ENCODE assay signal across 16 mouse cellular contexts in the genomic region with DNA sequence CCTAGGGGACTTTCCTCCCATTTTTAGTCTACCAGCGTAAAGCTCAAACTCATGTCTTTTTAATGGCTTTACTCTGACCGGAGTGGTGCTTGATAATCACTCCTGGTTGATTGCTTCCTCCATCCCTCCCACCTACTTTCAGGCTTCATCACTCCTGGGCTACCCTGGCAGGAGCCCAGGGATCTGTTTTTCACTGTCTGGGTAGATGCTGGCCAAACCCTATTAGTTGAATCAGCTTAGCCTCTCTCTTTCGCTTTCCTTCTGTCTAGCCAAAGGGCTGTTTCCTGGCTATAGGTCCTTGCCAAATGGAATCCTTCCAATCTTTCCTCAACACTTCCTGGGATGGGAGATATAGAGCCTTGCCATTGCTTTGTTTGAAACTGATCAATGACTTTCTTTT. TPM values are rescaled to one million over a fixed set of nuclear protein-coding genes. Genes with fewer than 3 reads are reported as not detected.
DNase-seq lines count a peak whose midpoint lies in the region; ATAC-seq and TF ChIP-seq lines count a peak whose summit lies in the region.
"Had no signal": no experiment of that assay in that cellular context is flagged by ENCODE, and none has a peak within 500 bp of the region (broad histone marks: within the 10 kb centered on the region; RNA-seq: fewer than 3 reads in every experiment).

No protein-coding gene starts in this region.

- no peak for TF ChIP-seq POLR2A in lung, adult 2 months (IDR thresholded peaks at IDR 0.05; ENCODE audit: borderline replicate concordance, extremely low read depth, low read depth, low read length)

- H3K36me3 ChIP-seq in heart, embryonic 11.5 days (ENCODE audit: control insufficient read depth, insufficient read depth, low read length), result no peaks in the 10 kb centered on the region
- H3K36me3 ChIP-seq in lung, embryonic 16.5 days (ENCODE audit: control insufficient read depth, insufficient read depth, low read length), result no peaks in the 10 kb centered on the region
- no peaks in the 10 kb centered on the region for H3K36me3 ChIP-seq in intestine, embryonic 16.5 days (ENCODE audit: control insufficient read depth, insufficient read depth, low read length)
- H3K36me3 ChIP-seq: hindbrain, embryonic 12.5 days; neural tube, embryonic 13.5 days had no signal

- H3K4me3 ChIP-seq in heart, embryonic 11.5 days (ENCODE audit: low read depth, low read length), result no peak overlapping the region
- no peak overlapping the region for H3K4me3 ChIP-seq in lung, embryonic 16.5 days (ENCODE audit: low read length)
- H3K4me3 ChIP-seq in lung, adult 2 months (replicated peaks; ENCODE audit: extremely low read depth, low read depth, low read length), result no peak overlapping the region
- H3K4me3 ChIP-seq in intestine, embryonic 16.5 days (ENCODE audit: low read length), result no peak overlapping the region
- H3K4me3 ChIP-seq: hindbrain, embryonic 12.5 days; neural tube, embryonic 13.5 days had no signal

- no peaks in the 10 kb centered on the region for H3K27me3 ChIP-seq in heart, embryonic 11.5 days (ENCODE audit: control insufficient read depth, insufficient read depth, low read length)
- no peaks in the 10 kb centered on the region for H3K27me3 ChIP-seq in lung, embryonic 16.5 days (ENCODE audit: control insufficient read depth, insufficient read depth, low read depth, low read length)
- H3K27me3 ChIP-seq in intestine, embryonic 16.5 days (replicated peaks; ENCODE audit: control insufficient read depth, insufficient read depth, low read length), result no peaks in the 10 kb centered on the region
- H3K27me3 ChIP-seq: hindbrain, embryonic 12.5 days; neural tube, embryonic 13.5 days had no signal

- H3K9ac ChIP-seq in heart, embryonic 11.5 days (ENCODE audit: low read depth, low read length), result no peak overlapping the region
- H3K9ac ChIP-seq in lung, embryonic 16.5 days (ENCODE audit: low read length), result no peak overlapping the region
- H3K9ac ChIP-seq in intestine, embryonic 16.5 days (ENCODE audit: low read depth, low read length), result no peak overlapping the region
- H3K9ac ChIP-seq: hindbrain, embryonic 12.5 days; neural tube, embryonic 13.5 days had no signal

- DNase-seq in cerebellum, postnatal 14 days, result peak; percentile 38 to 48
- no peak for DNase-seq in cerebellum, adult 11-12 months
- DNase-seq in heart, postnatal 4 days, result peak; percentile 13
- no peak for DNase-seq in lung, adult 2 months
- DNase-seq in skeletal muscle tissue, adult 2 months (ENCODE audit: low read depth, low spot score), result peak; percentile 13
- DNase-seq: cerebellum, adult 2 months; embryo, embryonic 11 days; kidney, postnatal 25 days; lung, postnatal 14 days; midbrain, embryonic 14.5 days; retina, postnatal 1 day had no signal

- H3K4me1 ChIP-seq in heart, embryonic 11.5 days (ENCODE audit: control insufficient read depth, insufficient read depth, low read length), result no peaks in the 10 kb centered on the region
- no peaks in the 10 kb centered on the region for H3K4me1 ChIP-seq in lung, embryonic 16.5 days (replicated peaks; ENCODE audit: control insufficient read depth, insufficient read depth, low read length)
- peaks cover 10% of the 10 kb centered on the region for H3K4me1 ChIP-seq in lung, adult 2 months (ENCODE audit: control insufficient read depth, insufficient read depth, low read length)
- no peaks in the 10 kb centered on the region for H3K4me1 ChIP-seq in intestine, embryonic 16.5 days (ENCODE audit: control insufficient read depth, insufficient read depth, low read length)
- H3K4me1 ChIP-seq: hindbrain, embryonic 12.5 days; neural tube, embryonic 13.5 days had no signal

- 72% methylated on average over 3 of the region's 3 CpGs for WGBS in heart, embryonic 11.5 days (ENCODE audit: insufficient replicate concordance)
- 61% methylated on average over 3 of the region's 3 CpGs for WGBS in lung, embryonic 16.5 days
- WGBS in lung, adult 2 months, result 44% methylated on average over 3 of the region's 3 CpGs
- WGBS in intestine, embryonic 16.5 days, result 65% methylated on average over 3 of the region's 3 CpGs

- TF ChIP-seq CTCF in lung, adult 2 months (IDR thresholded peaks at IDR 0.05; ENCODE audit: insufficient read depth, low read length), result no peak

- no peak overlapping the region for H3K27ac ChIP-seq in heart, embryonic 11.5 days (ENCODE audit: low read depth, low read length)
- no peak overlapping the region for H3K27ac ChIP-seq in lung, embryonic 16.5 days (ENCODE audit: low read length)
- no peak overlapping the region for H3K27ac ChIP-seq in intestine, embryonic 16.5 days (ENCODE audit: low read length)
- H3K27ac ChIP-seq: hindbrain, embryonic 12.5 days; neural tube, embryonic 13.5 days had no signal

- no peak for ATAC-seq in heart, embryonic 11.5 days (replicated peaks; ENCODE audit: insufficient number of reproducible peaks, low FRiP score, low TSS enrichment)
- ATAC-seq in lung, embryonic 16.5 days (ENCODE audit: low read depth), result peak; percentile 41; the same call in 1 of the 2 replicates
- no peak for ATAC-seq in intestine, embryonic 16.5 days

- H3K4me2 ChIP-seq in heart, embryonic 11.5 days, result no peak overlapping the region
- H3K4me2 ChIP-seq in lung, embryonic 16.5 days (ENCODE audit: low read depth, low read length), result no peak overlapping the region
- H3K4me2 ChIP-seq in intestine, embryonic 16.5 days (ENCODE audit: low read depth, low read length), result no peak overlapping the region
- H3K4me2 ChIP-seq: hindbrain, embryonic 12.5 days; neural tube, embryonic 13.5 days had no signal

- H3K9me3 ChIP-seq in heart, embryonic 11.5 days (replicated peaks; ENCODE audit: control insufficient read depth, low read length), result no peaks in the 10 kb centered on the region
- no peaks in the 10 kb centered on the region for H3K9me3 ChIP-seq in lung, embryonic 16.5 days (ENCODE audit: control insufficient read depth, low read length)
- H3K9me3 ChIP-seq in intestine, embryonic 16.5 days (ENCODE audit: control insufficient read depth, low read length), result no peaks in the 10 kb centered on the region
- H3K9me3 ChIP-seq: hindbrain, embryonic 12.5 days; neural tube, embryonic 13.5 days had no signal

RNA-seq across cellular contexts. Expression of a gene that starts 19.3 kb away (rescaled TPM):
- 1 to 10 TPM; 3.0 to 3.3 TPM for total RNA-seq in heart, postnatal 4 days (2021)
- 3.0 and 3.9 TPM in 2 replicates for polyA plus RNA-seq in heart, embryonic 11.5 days (2014; fragmentation: Nextera tagmentation; extraction: Ambion mirVana)
- 2.1 and 2.9 TPM in 2 replicates for polyA plus RNA-seq in lung, embryonic 16.5 days (2015; fragmentation: Nextera tagmentation; extraction: Ambion mirVana)
- 5.9 and 7.2 TPM in 2 replicates for polyA plus RNA-seq in lung, adult 2 months (2012; rRNA removed)
- polyA plus RNA-seq in intestine, embryonic 16.5 days (2015; fragmentation: Nextera tagmentation; extraction: Ambion mirVana), result 4.3 and 4.6 TPM in 2 replicates

Comparison
In these comparisons a context has a peak if more than half of its experiments do, and no peak if none do; other contexts are left out.
1. DNase-seq: peak in cerebellum, postnatal 14 days (2 of 2), heart, postnatal 4 days (single experiment) and skeletal muscle tissue, adult 2 months (single experiment); none in cerebellum, adult 11-12 months (single experiment) and lung, adult 2 months (single experiment).